Mouse (Mus musculus): ENCODE results near the gene Amacr. TPM values are rescaled to one million over a fixed set of nuclear protein-coding genes. Genes with fewer than 3 reads are reported as not detected.

Amacr gene
- polyA plus RNA-seq, 1 experiment from 2014 or later, result 15.5 TPM

DNA sequence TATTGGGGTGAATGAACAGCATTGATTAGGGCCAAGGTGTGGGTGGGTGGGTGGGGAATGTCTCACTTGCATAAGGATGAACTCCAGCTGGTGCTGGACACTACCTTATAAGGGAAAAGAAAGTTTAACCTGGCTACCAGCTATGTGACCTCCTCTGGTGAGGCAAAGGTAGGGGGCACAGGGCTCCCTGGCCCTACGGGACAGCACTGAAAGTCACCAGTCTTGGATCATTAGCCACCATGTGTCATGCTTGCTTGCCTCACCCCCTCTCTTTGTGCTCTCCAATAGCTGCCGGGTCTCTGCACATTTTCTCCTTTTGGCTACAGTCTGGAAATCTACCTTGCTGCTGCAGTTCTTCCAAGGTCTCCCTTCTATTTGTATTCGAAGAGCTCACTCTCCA, 48.6 kb downstream of the Amacr start:
- H3K27me3 ChIP-seq (ENCODE audit: control insufficient read depth, insufficient read depth, low read length), result peaks cover 10% of the 10 kb centered on the region
- DNase-seq (ENCODE audit: low spot score) (no peak), ATAC-seq (replicated peaks; ENCODE audit: insufficient number of reproducible peaks, low FRiP score, low TSS enrichment, low read depth) (no peak)
- H3K9me3 ChIP-seq (replicated peaks; ENCODE audit: control insufficient read depth, low read length), result no peaks in the 10 kb centered on the region
- no peak overlapping the region for H3K4me3 ChIP-seq (ENCODE audit: low read depth, low read length)
- WGBS, result 84% methylated on average over 3 of the region's 3 CpGs
- H3K4me2 ChIP-seq (ENCODE audit: low read depth, low read length), result no peak overlapping the region
- no peaks in the 10 kb centered on the region for H3K4me1 ChIP-seq (ENCODE audit: control insufficient read depth, insufficient read depth, low read length)
- no peaks in the 10 kb centered on the region for H3K36me3 ChIP-seq (replicated peaks; ENCODE audit: control insufficient read depth, insufficient read depth, low read depth, low read length)
- no peak overlapping the region for H3K9ac ChIP-seq (replicated peaks; ENCODE audit: low read length)
- H3K27ac ChIP-seq (replicated peaks; ENCODE audit: low read depth, low read length), result no peak overlapping the region

DNA sequence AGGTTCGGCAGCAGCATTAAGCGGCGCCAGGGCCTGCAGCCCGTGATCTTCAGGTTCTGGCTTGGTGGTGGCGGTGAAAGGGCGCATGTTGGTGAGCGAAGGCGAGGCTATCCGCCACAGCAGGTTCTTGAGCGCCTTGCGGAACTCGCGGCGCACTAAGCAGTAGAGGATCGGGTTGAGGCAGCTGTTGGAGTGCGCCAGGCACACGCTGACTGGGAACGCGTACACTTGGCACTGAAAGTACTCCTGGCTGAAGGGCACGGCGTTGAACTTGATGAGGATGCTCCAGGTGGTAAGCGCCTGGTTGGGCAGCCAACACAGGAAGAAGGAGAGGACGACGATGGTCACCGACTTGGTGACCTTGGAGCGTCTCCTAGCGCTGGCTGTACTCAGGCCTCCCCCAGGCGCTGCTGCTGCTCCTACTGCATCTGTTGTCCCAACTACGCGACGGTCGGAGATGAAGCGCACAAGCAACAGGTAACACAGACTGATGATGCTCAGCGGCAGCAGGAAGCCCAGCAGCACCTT, 54.5 kb downstream of the Amacr start:
- peaks cover 37% of the 10 kb centered on the region for H3K27me3 ChIP-seq (ENCODE audit: control insufficient read depth, insufficient read depth, low read length)
- H3K36me3 ChIP-seq (replicated peaks; ENCODE audit: control insufficient read depth, insufficient read depth, low read depth, low read length), result no peaks in the 10 kb centered on the region
- ATAC-seq (replicated peaks; ENCODE audit: insufficient number of reproducible peaks, low FRiP score, low TSS enrichment, low read depth) (no peak), DNase-seq (ENCODE audit: low spot score) (peak; percentile 23)
- WGBS, result 3% methylated on average over 34 of the region's 34 CpGs
- peak overlapping the region; percentile 65 for H3K4me2 ChIP-seq (ENCODE audit: low read depth, low read length)
- H3K27ac ChIP-seq (replicated peaks; ENCODE audit: low read depth, low read length), result no peak overlapping the region
- no peaks in the 10 kb centered on the region for H3K9me3 ChIP-seq (replicated peaks; ENCODE audit: control insufficient read depth, low read length)
- peak overlapping the region; percentile 27 for H3K4me3 ChIP-seq (ENCODE audit: low read depth, low read length)
- no peak overlapping the region; the same call in 1 of the 2 replicates for H3K9ac ChIP-seq (replicated peaks; ENCODE audit: low read length)
- peaks cover 12% of the 10 kb centered on the region for H3K4me1 ChIP-seq (ENCODE audit: control insufficient read depth, insufficient read depth, low read length)

DNA sequence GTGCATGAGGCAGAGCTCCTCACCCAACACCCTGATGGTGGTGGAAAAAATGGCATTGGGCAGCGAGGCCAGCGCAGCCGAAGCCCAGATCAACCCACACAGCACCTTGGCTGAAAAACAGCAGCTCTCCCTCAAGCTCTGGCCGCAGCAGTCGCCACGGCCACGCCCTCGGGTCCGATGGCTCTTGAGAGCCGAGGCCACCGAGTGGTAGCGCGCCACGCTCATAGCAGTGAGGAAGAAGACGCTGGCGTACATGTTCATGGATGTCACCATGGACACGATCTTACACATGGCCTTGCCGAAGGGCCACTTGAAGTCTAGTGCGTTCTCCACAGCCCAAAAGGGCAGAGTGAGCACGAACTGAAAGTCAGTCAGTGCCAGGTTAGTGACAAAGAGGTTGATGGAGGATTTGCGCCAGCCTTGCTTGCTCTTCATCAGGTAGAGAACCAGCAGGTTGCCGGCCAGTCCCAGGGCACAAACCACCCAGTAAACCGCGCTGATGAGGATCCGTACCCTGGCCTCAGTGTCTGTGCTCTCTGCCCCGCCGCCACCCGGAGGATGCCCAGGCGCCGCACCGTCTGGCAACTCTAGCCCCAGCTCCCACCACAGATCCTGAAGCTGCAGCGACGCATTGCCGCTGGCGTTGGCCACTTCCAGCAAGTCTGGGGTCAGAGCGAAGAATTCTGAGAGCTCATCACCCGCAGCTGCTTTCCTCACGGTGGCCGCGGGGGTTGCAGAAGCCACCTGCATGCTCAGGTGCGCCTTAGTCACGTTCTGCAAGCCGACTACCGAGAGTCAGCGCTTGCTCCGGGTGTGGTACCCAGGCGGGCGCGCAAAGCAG, 55.2 kb downstream of the Amacr start:
- Histone ChIP-seq H3K4me3 (ENCODE audit: low read depth, low read length) (peak overlapping the region; percentile 27), H3K4me1 (ENCODE audit: control insufficient read depth, insufficient read depth, low read length) (peaks cover 12% of the 10 kb centered on the region), H3K36me3 (replicated peaks; ENCODE audit: control insufficient read depth, insufficient read depth, low read depth, low read length) (no peaks in the 10 kb centered on the region), H3K9ac (replicated peaks; ENCODE audit: low read length) (peak overlapping the region; percentile 7; the same call in 1 of the 2 replicates), H3K27me3 (ENCODE audit: control insufficient read depth, insufficient read depth, low read length) (peaks cover 37% of the 10 kb centered on the region), H3K9me3 (replicated peaks; ENCODE audit: control insufficient read depth, low read length) (no peaks in the 10 kb centered on the region), H3K27ac (replicated peaks; ENCODE audit: low read depth, low read length) (no peak overlapping the region), H3K4me2 (ENCODE audit: low read depth, low read length) (peak overlapping the region; percentile 65)
- WGBS, result 4% methylated on average over 49 of the region's 49 CpGs
- ATAC-seq (replicated peaks; ENCODE audit: insufficient number of reproducible peaks, low FRiP score, low TSS enrichment, low read depth) (no peak), DNase-seq (ENCODE audit: low spot score) (peak; percentile 19)

DNA sequence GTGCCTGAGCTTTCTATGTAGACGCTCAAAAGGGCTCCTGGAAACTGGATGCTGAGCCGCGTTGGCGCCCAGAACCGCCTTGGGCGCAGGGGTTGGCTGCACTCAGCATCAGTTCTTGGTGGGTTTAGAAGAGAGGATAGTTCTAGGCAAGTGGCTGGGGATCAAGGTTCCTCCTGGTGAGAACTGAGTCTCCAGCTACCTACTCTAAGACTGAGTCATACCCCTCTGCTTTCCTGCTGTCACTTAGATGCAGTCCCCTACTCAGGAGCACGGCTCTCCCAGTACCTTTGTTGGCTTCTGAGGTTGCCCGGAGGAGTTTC, 55.8 kb downstream of the Amacr start:
- Histone ChIP-seq H3K36me3 (replicated peaks; ENCODE audit: control insufficient read depth, insufficient read depth, low read depth, low read length) (no peaks in the 10 kb centered on the region), H3K9ac (replicated peaks; ENCODE audit: low read length) (no peak overlapping the region), H3K4me3 (ENCODE audit: low read depth, low read length) (peak overlapping the region; percentile 27), H3K4me1 (ENCODE audit: control insufficient read depth, insufficient read depth, low read length) (peaks cover 12% of the 10 kb centered on the region), H3K27me3 (ENCODE audit: control insufficient read depth, insufficient read depth, low read length) (peaks cover 37% of the 10 kb centered on the region), H3K4me2 (ENCODE audit: low read depth, low read length) (peak overlapping the region; percentile 65), H3K9me3 (replicated peaks; ENCODE audit: control insufficient read depth, low read length) (no peaks in the 10 kb centered on the region), H3K27ac (replicated peaks; ENCODE audit: low read depth, low read length) (no peak overlapping the region)
- DNase-seq (ENCODE audit: low spot score), result peak; percentile 18
- 5% methylated on average over 8 of the region's 8 CpGs for WGBS
- ATAC-seq (replicated peaks; ENCODE audit: insufficient number of reproducible peaks, low FRiP score, low TSS enrichment, low read depth), result no peak

DNA sequence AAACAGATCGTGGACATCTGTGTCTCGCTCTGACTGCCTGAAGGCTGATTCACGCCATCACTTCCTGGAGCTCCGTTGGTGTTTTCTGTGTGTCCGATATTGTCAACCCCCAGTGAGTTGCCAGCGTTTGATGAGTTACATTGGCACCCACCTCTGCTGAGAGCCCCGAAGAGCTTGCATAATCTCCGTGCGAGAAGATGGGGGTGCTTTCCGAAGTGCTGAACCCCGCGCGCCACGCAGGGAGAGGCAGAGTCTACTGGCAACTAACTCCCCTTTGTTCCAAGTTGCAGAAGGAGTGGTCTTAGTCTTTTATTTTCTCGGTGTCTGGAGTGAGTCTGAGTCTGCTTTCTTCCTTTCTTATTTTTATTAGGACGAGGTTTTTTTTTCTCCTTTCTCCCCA, 56.2 kb downstream of the Amacr start, which contains the start of gene Rxfp3:
TSS of gene Rxfp3 (minus strand) at position 281 of the 400 bp plus-strand sequence.
- no peak within 1 kb of the TSS for H3K27ac ChIP-seq (replicated peaks; ENCODE audit: low read depth, low read length)
- H3K4me2 ChIP-seq (ENCODE audit: low read depth, low read length), result peak within 1 kb of the TSS; percentile 65
- H3K27me3 ChIP-seq (ENCODE audit: control insufficient read depth, insufficient read depth, low read length), result peaks cover 37% of the 10 kb centered on the region
- H3K36me3 ChIP-seq (replicated peaks; ENCODE audit: control insufficient read depth, insufficient read depth, low read depth, low read length), result no peaks in the 10 kb centered on the region
- 2% methylated on average over 16 of the region's 16 CpGs for WGBS
- peak within 1 kb of the TSS; percentile 27 for H3K4me3 ChIP-seq (ENCODE audit: low read depth, low read length)
- DNase-seq (ENCODE audit: low spot score) (peak; percentile 56), ATAC-seq (replicated peaks; ENCODE audit: insufficient number of reproducible peaks, low FRiP score, low TSS enrichment, low read depth) (no peak)
- no peaks in the 10 kb centered on the region for H3K9me3 ChIP-seq (replicated peaks; ENCODE audit: control insufficient read depth, low read length)
- peaks cover 12% of the 10 kb centered on the region for H3K4me1 ChIP-seq (ENCODE audit: control insufficient read depth, insufficient read depth, low read length)
- no peak within 1 kb of the TSS; the same call in 1 of the 2 replicates for H3K9ac ChIP-seq (replicated peaks; ENCODE audit: low read length)

DNA sequence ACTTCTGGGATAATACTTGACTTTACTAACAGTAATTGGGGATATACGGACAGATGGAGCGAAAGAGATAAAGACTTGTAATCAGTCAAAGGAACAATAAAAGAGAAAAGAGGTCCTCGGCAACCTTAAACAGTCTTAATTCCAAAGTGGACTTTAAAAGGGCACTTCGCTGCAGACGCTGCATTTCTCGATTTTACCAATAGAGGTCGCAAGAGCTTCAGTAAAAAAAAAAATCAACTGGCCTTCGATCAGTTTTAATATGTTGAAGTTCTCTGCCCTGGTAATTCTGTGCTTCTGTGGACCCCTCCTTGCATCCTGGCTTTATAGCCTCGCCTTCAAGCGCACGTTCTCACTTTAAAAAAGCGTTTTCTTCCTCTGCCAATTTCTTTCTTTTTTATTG, 56.9 kb downstream of the Amacr start:
- DNase-seq (ENCODE audit: low spot score) (peak; percentile 86), ATAC-seq (replicated peaks; ENCODE audit: insufficient number of reproducible peaks, low FRiP score, low TSS enrichment, low read depth) (no peak)
- H3K4me1 ChIP-seq (ENCODE audit: control insufficient read depth, insufficient read depth, low read length), result peaks cover 12% of the 10 kb centered on the region
- H3K27me3 ChIP-seq (ENCODE audit: control insufficient read depth, insufficient read depth, low read length), result peaks cover 37% of the 10 kb centered on the region
- no peak overlapping the region for H3K4me2 ChIP-seq (ENCODE audit: low read depth, low read length)
- no peaks in the 10 kb centered on the region for H3K36me3 ChIP-seq (replicated peaks; ENCODE audit: control insufficient read depth, insufficient read depth, low read depth, low read length)
- 3% methylated on average over 12 of the region's 12 CpGs for WGBS
- no peak overlapping the region for H3K27ac ChIP-seq (replicated peaks; ENCODE audit: low read depth, low read length)
- no peak overlapping the region for H3K4me3 ChIP-seq (ENCODE audit: low read depth, low read length)
- H3K9me3 ChIP-seq (replicated peaks; ENCODE audit: control insufficient read depth, low read length), result no peaks in the 10 kb centered on the region
- no peak overlapping the region for H3K9ac ChIP-seq (replicated peaks; ENCODE audit: low read length)

DNA sequence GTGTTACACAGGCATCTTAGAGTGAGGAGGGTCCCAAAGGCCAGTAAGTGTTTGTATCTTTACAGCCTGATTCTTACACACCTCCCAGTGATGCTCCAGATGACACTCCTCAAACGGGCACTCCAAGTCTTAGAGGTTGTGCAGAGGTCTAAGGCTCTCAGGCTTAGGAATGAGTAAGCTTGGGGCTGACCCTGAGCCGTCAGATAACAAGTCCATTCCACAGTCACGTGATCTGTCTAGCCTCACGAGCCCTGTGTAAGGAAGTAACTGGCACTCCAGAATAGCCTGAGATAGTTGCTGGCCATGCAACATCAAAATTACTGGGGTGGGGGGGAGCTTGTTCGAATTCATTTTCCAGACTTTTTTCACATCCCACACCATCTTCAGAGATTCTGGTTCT, 58.5 kb downstream of the Amacr start:
- ATAC-seq (replicated peaks; ENCODE audit: insufficient number of reproducible peaks, low FRiP score, low TSS enrichment, low read depth), result no peak
- Histone ChIP-seq H3K27ac (replicated peaks; ENCODE audit: low read depth, low read length) (no peak overlapping the region), H3K9ac (replicated peaks; ENCODE audit: low read length) (no peak overlapping the region)

DNA sequence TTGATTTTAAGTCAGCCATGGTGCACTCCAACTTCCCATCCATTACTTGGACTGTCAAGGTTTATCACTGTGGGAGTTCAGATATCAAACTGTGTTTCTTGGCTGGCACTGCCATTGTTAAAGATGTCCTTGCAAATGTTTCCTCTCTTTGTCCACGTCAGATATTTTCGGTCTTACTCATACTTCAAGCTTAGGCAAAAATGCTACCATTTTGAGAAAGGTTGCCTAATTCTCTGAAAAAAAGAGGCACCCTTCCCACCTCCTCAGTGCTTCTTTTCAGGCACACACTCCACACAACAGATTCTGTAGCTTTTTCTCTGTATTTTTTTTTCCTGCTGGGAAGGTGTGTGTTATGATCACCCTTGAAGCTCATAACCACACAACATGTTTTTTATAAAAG, 59.7 kb downstream of the Amacr start:
- Histone ChIP-seq H3K27ac (replicated peaks; ENCODE audit: low read depth, low read length) (no peak overlapping the region), H3K9ac (replicated peaks; ENCODE audit: low read length) (no peak overlapping the region), H3K4me2 (ENCODE audit: low read depth, low read length) (no peak overlapping the region), H3K36me3 (replicated peaks; ENCODE audit: control insufficient read depth, insufficient read depth, low read depth, low read length) (no peaks in the 10 kb centered on the region), H3K27me3 (ENCODE audit: control insufficient read depth, insufficient read depth, low read length) (peaks cover 17% of the 10 kb centered on the region), H3K4me3 (ENCODE audit: low read depth, low read length) (no peak overlapping the region), H3K9me3 (replicated peaks; ENCODE audit: control insufficient read depth, low read length) (no peaks in the 10 kb centered on the region), H3K4me1 (ENCODE audit: control insufficient read depth, insufficient read depth, low read length) (peaks cover 10% of the 10 kb centered on the region)
- ATAC-seq (replicated peaks; ENCODE audit: insufficient number of reproducible peaks, low FRiP score, low TSS enrichment, low read depth) (no peak), DNase-seq (ENCODE audit: low spot score) (no peak)
- WGBS, result 89% methylated on average over 2 of the region's 2 CpGs

More for the DNA sequence above, 58.5 kb downstream of the Amacr start:
- H3K4me3 ChIP-seq (ENCODE audit: low read depth, low read length), result no peak overlapping the region
- no peaks in the 10 kb centered on the region for H3K9me3 ChIP-seq (replicated peaks; ENCODE audit: control insufficient read depth, low read length)
- peaks cover 29% of the 10 kb centered on the region for H3K27me3 ChIP-seq (ENCODE audit: control insufficient read depth, insufficient read depth, low read length)
- 49% methylated on average over 5 of the region's 5 CpGs for WGBS
- H3K36me3 ChIP-seq (replicated peaks; ENCODE audit: control insufficient read depth, insufficient read depth, low read depth, low read length), result no peaks in the 10 kb centered on the region
- H3K4me1 ChIP-seq (ENCODE audit: control insufficient read depth, insufficient read depth, low read length), result peaks cover 12% of the 10 kb centered on the region
- H3K4me2 ChIP-seq (ENCODE audit: low read depth, low read length), result no peak overlapping the region
- DNase-seq (ENCODE audit: low spot score), result no peak

Measured in embryonic facial prominence, embryonic 11.5 days (tissue).